Mouse (Mus musculus): ENCODE measurements around the gene Kcnj12. TPM values are rescaled to one million over a fixed set of nuclear protein-coding genes. Genes with fewer than 3 reads are reported as not detected.

Gene Kcnj12
- total and polyA plus RNA-seq, 3 experiments, result 26.7 to 35.7 (median 29.5) TPM

DNA sequence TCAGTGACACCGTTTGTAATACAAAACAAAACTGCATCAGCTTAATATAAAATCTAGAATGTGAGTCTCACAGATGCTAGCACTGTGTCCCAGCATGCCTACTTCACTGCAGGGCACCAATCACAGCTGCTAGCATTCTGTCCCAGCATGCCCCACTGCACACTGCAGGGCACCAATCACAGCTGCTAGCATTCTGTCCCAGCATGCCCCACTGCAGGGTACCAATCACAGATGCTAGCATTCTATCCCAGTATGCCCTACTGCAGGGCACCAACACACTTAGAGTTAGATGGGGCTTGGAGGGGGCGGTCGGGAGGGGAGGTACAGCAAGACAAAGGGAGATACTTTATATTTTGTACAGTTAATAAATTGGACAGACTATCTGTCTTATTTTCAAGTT is 68.8 kb downstream of the Kcnj12 start:
- WGBS, result 67% methylated on average over 3 of the region's 3 CpGs

DNA sequence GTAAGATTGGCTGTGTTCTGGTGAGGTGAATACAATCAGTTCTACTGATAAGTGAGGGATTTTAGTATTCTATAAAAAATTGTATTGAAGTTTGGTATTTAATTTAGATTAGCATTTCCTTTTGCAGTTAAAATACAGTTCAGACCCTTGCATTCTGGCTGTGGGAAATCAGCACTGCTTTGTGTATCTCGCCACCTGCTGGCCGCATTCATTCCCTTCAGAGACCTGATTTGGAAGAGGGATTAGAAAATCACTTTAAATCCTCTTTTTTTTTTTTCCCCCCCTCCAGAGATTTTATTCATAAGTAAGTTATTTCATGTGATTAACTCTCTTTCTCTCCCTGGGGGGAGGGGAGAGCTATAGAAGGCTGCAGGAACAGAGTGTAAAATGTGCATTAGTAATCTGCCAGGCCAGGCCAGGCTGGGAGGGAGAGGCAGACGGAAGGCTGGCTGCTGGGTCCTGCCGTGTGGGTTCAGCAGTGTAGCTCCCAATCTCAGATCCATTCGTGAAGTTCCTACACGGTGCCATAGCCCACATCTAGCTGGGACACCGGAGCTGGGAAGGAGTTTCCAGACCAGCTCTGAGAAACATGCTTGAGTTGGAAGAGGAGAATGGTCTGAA is 69.4 kb downstream of the Kcnj12 start:
- H3K27me3 ChIP-seq (ENCODE audit: control insufficient read depth, insufficient read depth, low read length), result no peaks in the 10 kb centered on the region
- intact Hi-C loops (cut with DNase I), result loop anchor here (1.0 to 5.0 kb wide), 3 partner anchors 119 to 179 kb away; partner anchors contain the start of gene Natd1
- no peaks in the 10 kb centered on the region for H3K79me2 ChIP-seq (replicated peaks; ENCODE audit: control insufficient read depth, insufficient read depth, low read length)
- TF ChIP-seq CTCF (IDR thresholded peaks at IDR 0.05), result peak; percentile 92
- TF ChIP-seq POLR2A (IDR thresholded peaks at IDR 0.05; ENCODE audit: insufficient read depth, low read depth, low read length), result no peak
- TF ChIP-seq EP300 (IDR thresholded peaks at IDR 0.05; ENCODE audit: insufficient read depth, low read depth, low read length), result 0 out of 2 replicates have a peak, but pooled peaks have one; percentile 51
- peak; percentile 58 to 80 for DNase-seq
- H3K27ac ChIP-seq, result no peak overlapping the region
- no peak overlapping the region for H3K9ac ChIP-seq (ENCODE audit: low read depth, low read length)
- no peak overlapping the region for H3K4me3 ChIP-seq
- H3K36me3 ChIP-seq (ENCODE audit: control insufficient read depth, insufficient read depth, low read length), result no peaks in the 10 kb centered on the region
- no peaks in the 10 kb centered on the region for H3K4me1 ChIP-seq (ENCODE audit: control insufficient read depth, insufficient read depth, low read length)
- WGBS, result 23% methylated on average over 7 of the region's 7 CpGs

More for the DNA sequence above, 68.8 kb downstream of the Kcnj12 start:
- H3K27me3 ChIP-seq (ENCODE audit: control insufficient read depth, insufficient read depth, low read length), result no peaks in the 10 kb centered on the region
- no peaks in the 10 kb centered on the region for H3K79me2 ChIP-seq (replicated peaks; ENCODE audit: control insufficient read depth, insufficient read depth, low read length)
- TF ChIP-seq EP300 (IDR thresholded peaks at IDR 0.05; ENCODE audit: insufficient read depth, low read depth, low read length), result no peak
- TF ChIP-seq POLR2A (IDR thresholded peaks at IDR 0.05; ENCODE audit: insufficient read depth, low read depth, low read length), result no peak
- TF ChIP-seq CTCF (IDR thresholded peaks at IDR 0.05), result no peak
- intact Hi-C loops (cut with DNase I), result loop anchor here (1.0 to 5.0 kb wide), 3 partner anchors 119 to 179 kb away; partner anchors contain the start of gene Natd1
- H3K4me1 ChIP-seq (ENCODE audit: control insufficient read depth, insufficient read depth, low read length), result no peaks in the 10 kb centered on the region
- no peak overlapping the region for H3K27ac ChIP-seq
- H3K4me3 ChIP-seq, result no peak overlapping the region
- H3K9ac ChIP-seq (ENCODE audit: low read depth, low read length), result no peak overlapping the region
- no peak for DNase-seq
- no peaks in the 10 kb centered on the region for H3K36me3 ChIP-seq (ENCODE audit: control insufficient read depth, insufficient read depth, low read length)

DNA sequence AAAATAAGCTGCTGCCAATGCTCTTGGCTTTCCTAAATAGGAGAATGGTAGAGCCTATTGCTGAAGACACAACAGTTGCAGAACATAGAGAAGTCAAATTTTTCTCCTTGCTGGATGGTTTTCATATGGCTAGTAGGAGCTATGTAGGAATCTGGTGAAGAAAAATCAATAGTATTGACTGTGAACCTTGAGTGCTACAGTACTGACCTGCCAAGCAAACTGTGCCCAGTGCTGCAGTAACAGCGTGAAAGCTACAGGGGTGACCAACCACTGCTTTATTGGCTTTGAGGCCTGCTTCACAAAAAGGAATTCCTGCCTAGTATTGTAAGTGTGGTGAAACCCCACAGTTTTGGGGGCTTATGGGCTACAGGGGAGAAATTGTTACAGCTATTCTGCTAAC is 75.7 kb downstream of the Kcnj12 start:
- TF ChIP-seq EP300 (IDR thresholded peaks at IDR 0.05; ENCODE audit: insufficient read depth, low read depth, low read length) (no peak), CTCF (IDR thresholded peaks at IDR 0.05) (no peak), POLR2A (IDR thresholded peaks at IDR 0.05; ENCODE audit: insufficient read depth, low read depth, low read length) (no peak)
- Histone ChIP-seq H3K36me3 (ENCODE audit: control insufficient read depth, insufficient read depth, low read length) (no peaks in the 10 kb centered on the region), H3K9ac (ENCODE audit: low read depth, low read length) (no peak overlapping the region), H3K27me3 (ENCODE audit: control insufficient read depth, insufficient read depth, low read length) (peaks cover 1% of the 10 kb centered on the region; the same call in 1 of the 2 replicates), H3K27ac (no peak overlapping the region), H3K4me1 (ENCODE audit: control insufficient read depth, insufficient read depth, low read length) (no peaks in the 10 kb centered on the region), H3K4me3 (no peak overlapping the region), H3K79me2 (replicated peaks; ENCODE audit: control insufficient read depth, insufficient read depth, low read length) (no peaks in the 10 kb centered on the region)
- no peak for DNase-seq
- 62% methylated on average over 1 of the region's 1 CpGs for WGBS
- intact Hi-C loops (cut with DNase I), result no loop called here

DNA sequence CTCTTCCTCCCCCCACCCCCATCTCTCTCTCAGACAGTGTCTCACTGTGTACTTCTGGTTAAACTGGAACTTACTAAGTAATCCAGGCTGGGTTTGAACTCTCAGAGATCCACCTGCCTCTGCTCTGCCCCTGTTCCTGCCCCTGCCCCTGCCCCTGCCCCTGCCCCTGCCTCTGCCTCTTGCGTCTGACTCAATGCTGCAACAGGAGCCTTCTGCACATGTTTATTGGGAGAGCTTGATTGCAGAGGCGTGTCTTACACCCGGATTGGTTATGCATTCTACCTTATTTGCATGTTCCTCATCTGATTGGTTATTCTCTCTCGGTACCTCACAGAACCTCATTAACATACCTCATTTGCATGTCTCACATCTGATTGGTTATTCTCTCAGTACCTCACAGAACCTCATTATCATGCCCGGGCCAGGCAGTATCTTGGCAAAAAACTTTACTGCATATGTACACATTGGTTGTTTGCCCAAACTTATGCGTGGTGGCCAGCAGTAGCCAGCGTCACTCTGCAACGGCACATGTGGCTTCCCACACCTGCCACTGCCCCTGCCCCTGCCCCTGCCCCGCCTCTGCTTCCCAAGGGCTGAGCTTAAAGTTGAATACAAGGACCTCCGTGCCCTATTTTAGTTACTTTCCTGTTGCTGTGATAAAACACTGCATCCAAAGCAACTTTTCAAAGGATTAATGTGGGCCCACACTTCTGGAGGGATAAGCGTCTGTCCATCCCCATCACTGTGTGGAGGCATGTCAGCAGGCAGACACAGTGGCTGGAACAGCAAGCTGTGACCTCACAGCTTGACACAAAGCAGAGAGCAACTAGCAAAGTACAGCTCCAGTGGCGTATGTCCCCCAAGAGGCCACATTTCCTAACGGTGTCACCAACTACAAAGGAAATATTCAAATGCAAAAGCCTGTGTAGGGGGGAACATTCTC is 80.3 kb downstream of the Kcnj12 start:
- no peak for DNase-seq
- TF ChIP-seq EP300 (IDR thresholded peaks at IDR 0.05; ENCODE audit: insufficient read depth, low read depth, low read length), result no peak
- TF ChIP-seq CTCF (IDR thresholded peaks at IDR 0.05), result no peak
- no peak for TF ChIP-seq POLR2A (IDR thresholded peaks at IDR 0.05; ENCODE audit: insufficient read depth, low read depth, low read length)
- Histone ChIP-seq H3K27me3 (ENCODE audit: control insufficient read depth, insufficient read depth, low read length) (no peaks in the 10 kb centered on the region), H3K4me3 (no peak overlapping the region), H3K27ac (no peak overlapping the region), H3K4me1 (ENCODE audit: control insufficient read depth, insufficient read depth, low read length) (no peaks in the 10 kb centered on the region), H3K36me3 (ENCODE audit: control insufficient read depth, insufficient read depth, low read length) (no peaks in the 10 kb centered on the region), H3K9ac (ENCODE audit: low read depth, low read length) (no peak overlapping the region), H3K79me2 (replicated peaks; ENCODE audit: control insufficient read depth, insufficient read depth, low read length) (no peaks in the 10 kb centered on the region)
- intact Hi-C loops (cut with DNase I), result loop anchor here (10.0 kb wide), 1 partner anchor 728 kb away; no protein-coding TSS in a partner anchor
- 70% methylated on average over 13 of the region's 13 CpGs for WGBS

DNA sequence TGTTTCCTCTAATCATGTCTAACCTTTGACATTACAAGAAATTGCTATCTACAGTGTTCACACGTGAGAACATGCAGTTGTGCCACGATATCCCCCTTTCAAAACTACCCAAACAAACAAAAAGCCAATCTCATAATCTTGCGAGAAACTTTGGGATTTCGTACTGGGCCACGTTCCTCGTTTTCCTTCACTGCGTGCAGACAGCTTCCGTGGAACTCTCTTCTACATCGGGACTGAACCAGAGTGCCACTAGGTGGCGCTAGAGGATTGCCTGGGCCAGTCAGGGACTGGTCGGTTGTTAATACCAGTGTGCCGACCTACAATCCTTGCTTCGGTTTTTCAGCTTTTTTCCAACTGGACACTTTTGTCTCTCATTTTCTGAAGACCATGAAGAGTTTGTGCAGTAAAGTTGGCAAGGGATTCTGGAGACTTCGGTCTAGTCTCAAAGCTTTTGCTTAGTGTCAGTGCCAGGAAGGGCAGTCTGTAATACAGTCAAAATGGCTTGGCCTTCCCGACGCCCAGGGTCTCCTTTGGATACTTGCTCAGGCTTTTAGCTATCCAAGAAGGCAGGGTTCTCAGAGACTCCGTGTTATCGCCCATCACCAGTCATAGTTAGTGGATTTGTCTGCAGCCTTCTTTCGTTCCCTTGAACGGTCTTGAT is 82.0 kb downstream of the Kcnj12 start:
- DNase-seq, result peak; percentile 81 to 83
- no peaks in the 10 kb centered on the region for H3K36me3 ChIP-seq (ENCODE audit: control insufficient read depth, insufficient read depth, low read length)
- no peaks in the 10 kb centered on the region for H3K27me3 ChIP-seq (ENCODE audit: control insufficient read depth, insufficient read depth, low read length)
- intact Hi-C loops (cut with DNase I), result loop anchor here (1.0 to 10.0 kb wide), 3 partner anchors 50 to 730 kb away; no protein-coding TSS in a partner anchor
- H3K4me3 ChIP-seq, result no peak overlapping the region
- no peaks in the 10 kb centered on the region for H3K79me2 ChIP-seq (replicated peaks; ENCODE audit: control insufficient read depth, insufficient read depth, low read length)
- no peak overlapping the region for H3K27ac ChIP-seq
- no peaks in the 10 kb centered on the region for H3K4me1 ChIP-seq (ENCODE audit: control insufficient read depth, insufficient read depth, low read length)
- no peak overlapping the region for H3K9ac ChIP-seq (ENCODE audit: low read depth, low read length)
- TF ChIP-seq EP300 (IDR thresholded peaks at IDR 0.05; ENCODE audit: insufficient read depth, low read depth, low read length) (peak; percentile 95), CTCF (IDR thresholded peaks at IDR 0.05) (no peak)
- WGBS, result 19% methylated on average over 20 of the region's 20 CpGs
